Mouse (Mus musculus) thymus, postnatal 36 days (tissue): ENCODE results near the gene Lpar1.

Source experiments
- DNase-seq, 2 experiments: peaks; one replicate each; pipeline ENCODE4 v3.0.0; 2022; ENCODE audit warnings: mixed read lengths in 2 of 2

Gene Lpar1

DNA sequence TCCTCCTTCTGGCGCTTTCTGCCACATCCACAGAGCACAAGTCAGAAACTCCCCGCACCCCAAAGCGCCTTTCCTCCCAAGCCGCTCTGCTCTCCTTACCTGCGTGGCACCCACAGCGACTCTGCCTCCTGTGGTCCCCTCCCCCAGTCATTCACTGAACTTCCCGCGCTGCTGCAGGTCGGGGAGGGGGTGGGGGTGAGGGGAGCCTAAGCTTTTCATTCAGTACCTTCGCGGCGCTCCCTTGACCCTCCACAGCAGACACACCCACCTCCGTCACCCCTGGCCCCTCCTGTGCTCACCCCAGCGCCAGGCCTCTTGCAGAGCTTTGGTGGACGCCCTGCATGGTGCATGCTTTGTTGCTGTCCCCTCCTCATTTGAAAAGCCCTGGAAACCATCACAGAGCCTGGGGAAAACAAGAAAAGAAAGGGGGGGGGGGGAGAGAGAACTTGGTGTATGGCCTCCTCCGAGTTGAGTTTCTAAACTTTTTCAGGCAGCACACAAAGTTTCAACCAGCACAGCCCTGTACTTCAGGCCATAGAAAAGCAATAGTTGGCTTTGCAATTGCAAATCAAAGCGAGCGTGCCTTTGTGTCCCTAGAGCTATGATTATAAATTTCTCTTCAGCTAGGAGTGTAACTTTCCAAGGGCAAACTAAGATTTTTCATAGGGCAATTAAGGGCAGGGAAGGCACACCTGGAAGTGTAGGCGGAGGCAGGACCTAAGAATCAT, at the start of gene Lpar1:
Lpar1 (minus strand) TSS at position 268 of the 728 bp plus-strand sequence.
- peak in 1 of 2 experiments; percentile 13 for DNase-seq

DNA sequence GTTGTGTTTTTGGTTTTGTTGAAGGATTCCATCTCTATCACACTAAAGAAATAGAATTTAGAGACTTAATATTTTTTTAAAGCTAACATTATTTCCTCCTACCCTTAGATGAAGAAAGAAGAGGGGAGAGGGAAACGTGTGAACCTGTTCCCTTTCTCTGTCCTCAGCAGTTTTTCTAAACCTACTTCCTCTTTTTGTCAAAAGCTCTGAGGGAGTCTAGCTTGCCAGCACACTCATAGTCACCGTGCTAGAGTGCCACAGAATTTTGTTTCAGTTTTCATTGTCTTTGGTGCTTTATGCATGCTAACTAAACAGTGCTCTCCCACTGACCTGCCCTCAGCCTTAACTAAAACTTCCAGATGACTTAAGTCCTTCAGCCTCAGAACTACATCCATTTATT, 32.2 kb upstream of the Lpar1 start:
- DNase-seq = no peak

DNA sequence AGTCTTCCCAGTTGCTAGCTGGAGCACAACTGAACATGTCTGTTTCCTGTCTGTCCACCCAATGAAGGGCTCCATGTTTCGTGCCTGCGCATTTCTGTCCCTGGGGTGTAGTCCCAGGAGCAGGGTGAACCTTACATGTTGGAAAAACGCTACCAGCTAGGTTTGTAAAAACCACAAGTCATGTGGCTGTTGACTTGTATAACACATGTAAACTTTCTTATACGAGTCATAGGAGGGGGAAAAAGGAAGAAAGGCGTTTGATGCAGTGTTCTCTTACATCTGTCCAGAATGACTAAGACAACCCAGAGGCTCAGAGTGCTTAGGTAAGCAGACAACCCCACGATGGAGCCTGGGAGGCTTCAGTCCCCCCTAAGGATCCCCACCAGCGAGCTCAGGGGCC, 27.5 kb upstream of the Lpar1 start:
- no peak for DNase-seq

DNA sequence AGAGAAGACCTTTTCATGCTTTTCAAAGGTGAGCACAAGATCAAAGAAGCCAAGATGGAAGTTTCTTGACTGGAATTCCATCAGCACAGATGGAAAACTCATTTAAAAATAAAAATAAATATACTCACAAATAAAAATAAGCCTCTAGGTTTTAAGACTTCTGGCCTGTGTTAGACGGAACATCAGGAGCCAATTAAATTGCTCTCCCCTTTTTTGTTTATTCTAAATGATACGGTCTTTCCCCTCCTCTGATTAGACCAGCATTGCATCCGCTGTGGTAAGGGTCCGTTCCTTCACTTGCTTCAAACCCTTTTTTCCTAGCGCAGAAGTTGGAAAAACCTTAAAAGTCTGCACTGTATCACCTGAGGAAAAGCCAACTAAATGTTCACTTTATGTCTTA, 26.8 kb upstream of the Lpar1 start:
- DNase-seq = no peak

DNA sequence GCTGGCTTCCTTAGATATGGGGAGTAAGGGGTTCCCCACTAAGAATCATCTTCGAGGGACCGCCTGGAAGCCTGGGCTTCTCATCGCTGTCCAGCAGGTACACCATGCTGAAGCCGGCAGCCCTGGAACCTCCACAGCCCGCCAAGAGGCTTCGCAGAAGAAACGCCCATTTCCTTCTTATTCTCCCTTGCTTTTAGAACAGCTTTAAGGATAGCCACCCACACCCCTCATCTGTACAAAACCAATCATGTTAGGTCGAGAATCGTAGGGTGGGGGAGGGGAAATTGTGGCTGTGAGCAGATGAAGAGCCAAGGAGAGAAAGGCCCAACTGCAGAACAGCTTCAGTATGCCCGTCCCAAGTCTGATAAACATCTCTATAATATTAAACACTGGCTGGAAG, 26.4 kb upstream of the Lpar1 start:
- DNase-seq = no peak

DNA sequence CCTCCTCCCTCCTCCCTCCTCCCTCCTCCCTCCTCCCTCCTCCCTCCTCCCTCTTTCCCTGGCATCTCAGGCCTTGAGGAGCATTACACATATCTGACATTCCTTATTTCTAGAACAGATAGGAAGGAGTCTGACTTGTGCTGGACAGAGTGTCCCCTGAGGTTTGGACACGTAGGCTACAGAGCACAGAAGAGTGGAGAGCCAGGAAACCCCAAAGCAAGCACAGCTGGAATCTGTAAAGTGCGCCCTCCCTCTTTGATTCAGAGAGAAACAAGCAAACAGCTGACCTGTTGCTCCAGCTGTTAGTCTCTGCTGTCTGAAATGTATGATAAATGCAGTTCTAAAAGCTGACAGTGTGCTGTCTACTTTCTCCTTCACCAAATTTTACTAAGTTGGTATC, 24.8 kb upstream of the Lpar1 start:
- DNase-seq = no peak

DNA sequence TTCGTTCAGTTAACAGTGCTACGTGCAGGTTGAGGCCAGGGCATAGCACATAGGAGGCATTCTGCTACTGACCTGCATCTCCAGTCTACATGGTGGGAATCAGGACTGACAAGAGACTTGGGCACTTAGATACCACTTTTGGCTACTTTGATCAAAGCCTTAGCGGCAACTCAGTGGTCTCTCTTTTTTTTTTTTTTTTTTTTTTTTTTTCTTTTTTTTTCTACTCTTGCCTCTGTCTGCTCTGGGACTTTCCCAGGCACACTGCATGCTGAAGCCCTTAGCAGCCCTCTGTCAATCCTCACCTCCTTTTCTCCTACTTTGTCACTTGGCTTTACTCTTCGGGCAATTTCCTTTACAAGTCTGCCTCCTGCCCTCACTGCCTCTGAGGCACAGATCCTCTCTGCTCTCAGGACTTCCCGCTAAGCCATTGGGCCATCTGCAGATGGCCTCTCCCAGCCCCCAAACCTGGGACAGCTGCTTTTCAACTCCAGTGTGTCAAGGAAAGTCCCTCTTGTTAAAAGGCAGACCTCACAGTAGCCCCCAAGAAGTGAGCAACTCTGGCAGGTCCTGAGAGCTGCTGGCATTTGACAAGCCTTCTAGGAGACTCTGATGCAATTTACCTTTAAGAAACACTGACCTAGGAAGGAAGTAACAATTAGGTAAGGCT, 23.8 kb upstream of the Lpar1 start:
- no peak for DNase-seq

DNA sequence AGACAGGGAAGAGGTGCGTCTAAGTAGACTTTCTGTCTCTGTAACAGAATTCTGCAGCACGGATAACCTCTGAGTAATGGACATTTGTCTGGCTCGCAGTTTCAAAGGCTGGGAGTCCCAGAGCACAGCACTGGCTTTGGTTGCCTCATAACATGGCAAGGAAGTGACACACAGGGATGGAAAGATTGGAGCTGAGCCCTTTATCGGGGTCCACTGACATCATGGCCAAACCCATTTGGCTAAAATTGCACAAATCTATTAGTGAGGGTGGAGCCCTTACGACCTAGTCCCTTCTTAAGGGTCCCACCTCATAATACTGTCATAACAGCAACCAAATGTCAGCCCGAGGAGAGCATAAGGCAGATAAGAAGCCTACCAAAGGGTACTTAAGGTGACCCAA, 22.1 kb upstream of the Lpar1 start:
- no peak for DNase-seq

DNA sequence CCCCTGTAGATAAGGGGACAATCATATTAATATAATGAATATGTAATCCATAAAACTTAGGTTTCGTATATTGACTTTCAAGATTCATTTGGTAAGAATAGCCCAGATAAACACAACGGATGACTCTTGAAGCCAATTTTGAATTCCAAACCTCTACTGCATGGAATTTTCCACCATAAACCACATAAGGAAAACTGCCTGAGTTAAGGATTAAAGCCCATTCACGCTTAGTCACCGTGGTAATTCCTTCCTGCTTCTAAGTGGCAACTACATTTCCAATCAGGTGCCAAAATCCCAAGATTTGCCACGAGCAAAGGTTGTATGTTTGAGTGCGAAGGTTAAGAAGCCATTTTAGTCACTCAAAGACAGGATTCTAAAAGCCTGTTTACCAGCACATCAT, 20.3 kb upstream of the Lpar1 start:
- no peak for DNase-seq

DNA sequence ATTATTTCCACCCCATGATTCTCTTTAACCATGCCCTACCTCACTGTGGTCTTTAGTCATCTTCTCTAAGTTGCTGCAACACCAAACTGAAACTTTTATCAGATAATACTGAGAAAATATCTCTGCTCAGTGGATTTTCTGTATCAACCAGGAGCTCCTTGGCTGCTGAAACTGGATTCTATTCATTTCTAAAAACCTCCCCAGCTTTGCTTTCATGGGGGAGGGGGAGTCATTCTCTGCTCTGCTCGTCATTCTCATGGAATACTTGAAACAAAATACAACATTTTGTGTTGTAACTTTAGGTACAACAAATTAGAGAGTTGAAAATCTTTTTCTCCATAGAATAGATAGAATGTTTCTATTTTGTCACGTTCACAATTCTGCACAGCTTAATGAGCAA, 18.7 kb upstream of the Lpar1 start:
- DNase-seq = no peak

DNA sequence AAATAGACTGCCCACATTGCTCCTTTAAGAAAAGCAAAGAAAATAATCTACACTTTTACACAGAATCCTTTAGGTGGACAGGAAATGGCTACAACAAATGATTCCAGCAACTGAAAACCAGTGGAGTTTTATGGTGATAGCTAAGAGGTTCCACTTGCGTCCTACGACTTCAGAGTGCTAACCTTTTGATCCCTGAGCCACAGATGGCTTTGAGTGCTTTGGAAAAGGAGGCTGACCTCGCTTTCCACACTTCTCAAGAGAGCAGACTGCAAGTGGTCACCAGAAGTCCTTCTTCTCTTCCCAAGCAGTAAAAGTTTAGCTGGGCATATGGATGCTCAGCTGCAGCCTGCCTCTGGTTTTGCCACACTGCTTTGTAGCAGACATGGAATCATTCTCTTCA, 18.0 kb upstream of the Lpar1 start:
- DNase-seq = no peak

DNA sequence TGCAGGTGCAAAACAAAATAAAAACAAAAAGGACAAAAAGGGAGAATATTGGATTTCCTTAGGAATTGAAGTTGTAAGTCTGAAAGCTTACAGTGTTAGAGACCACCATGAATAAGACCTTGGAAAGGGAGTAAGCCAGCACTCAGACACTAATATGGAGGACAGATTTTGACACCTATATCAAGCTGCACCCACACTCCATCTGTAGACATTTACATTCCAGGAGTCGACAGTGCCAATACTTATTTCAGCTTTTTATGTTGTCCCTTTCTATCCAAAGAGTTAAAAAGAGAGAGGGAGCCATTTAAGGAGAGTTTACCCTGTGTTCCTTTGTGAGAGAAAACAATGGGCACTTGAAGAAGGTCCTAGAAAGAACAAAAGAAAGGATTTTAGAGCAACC, 17.5 kb upstream of the Lpar1 start:
- no peak for DNase-seq

DNA sequence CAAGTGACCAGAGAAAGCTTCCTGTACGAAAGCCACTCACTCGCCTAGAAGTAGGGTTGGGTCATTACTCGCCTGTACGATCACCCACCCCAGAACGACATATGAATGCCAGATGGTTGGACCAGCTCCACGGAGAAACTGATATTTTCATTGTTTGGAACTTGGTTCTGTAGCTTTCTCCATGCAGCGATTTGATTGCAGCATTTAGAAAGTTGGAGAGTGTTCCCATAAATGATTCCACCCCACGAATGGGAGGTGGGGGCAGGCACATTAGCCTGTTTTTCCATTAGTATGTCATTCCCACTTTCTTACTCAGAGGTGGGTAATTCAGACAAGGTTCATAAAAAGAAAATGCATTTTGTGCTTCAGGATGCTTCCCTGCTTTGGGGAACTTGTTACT, 14.8 kb upstream of the Lpar1 start:
- DNase-seq = no peak

DNA sequence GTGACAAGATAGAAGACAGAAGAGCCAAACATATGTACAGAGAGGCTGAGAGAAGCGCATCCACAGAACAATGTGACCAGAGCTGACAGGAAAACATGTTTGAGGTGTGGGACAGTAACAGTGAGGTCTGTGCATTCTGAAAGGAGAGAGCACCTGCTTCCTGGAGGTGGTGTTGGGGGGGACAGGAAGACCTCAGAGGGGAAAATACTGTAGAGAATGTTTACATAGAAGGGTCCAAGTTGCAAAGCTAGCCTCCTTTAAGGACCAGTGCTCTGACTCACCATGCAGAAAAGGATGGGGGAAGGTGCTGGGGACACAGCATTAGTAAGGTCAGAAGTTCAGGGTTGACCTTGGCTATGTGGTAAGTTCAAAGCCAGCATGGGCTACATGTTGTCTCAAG, 9.1 kb upstream of the Lpar1 start:
- DNase-seq = no peak

DNA sequence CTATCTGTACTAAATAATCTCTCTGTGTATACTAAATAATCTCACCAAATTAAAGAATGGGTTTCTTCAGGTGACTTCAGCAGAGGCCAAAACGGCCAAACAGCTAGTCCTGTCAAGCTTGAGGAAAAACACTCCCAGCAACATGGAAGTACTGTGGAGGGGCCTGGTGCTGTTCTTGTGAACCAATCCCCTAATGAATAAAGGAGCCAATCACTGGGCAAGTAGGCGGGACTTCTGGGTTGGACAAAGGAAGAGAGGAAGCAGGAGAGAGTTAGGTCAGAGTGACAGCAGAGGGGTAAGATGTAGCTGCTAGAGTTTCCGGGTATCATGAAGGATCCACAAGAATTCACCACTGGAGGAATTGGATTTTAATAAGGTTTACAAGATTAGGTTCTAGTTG, 3.3 kb upstream of the Lpar1 start:
- no peak for DNase-seq

DNA sequence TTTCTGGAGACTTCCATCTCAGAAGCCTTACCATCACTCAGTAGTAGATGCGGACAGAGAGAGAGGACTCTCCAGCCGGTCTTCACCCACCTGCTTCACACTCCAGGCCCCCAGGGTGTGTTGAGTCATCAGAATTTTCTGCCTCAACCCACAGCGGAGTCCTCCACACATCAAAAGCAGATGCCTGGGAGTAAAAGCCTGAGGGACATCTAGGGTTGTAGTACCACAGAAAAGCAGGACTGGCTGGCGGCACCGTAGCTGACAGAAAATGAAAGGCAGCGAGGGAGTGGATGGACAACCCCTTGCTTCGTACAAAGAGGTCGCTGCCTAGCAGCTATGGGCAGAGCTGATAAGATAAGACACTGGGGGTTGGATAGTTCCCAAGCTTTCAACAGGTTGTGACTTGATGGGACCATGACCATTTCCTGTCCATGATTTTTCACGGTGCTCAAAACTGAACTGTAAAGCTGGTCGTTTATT, 701 bp upstream of the Lpar1 start:
- no peak for DNase-seq

DNA sequence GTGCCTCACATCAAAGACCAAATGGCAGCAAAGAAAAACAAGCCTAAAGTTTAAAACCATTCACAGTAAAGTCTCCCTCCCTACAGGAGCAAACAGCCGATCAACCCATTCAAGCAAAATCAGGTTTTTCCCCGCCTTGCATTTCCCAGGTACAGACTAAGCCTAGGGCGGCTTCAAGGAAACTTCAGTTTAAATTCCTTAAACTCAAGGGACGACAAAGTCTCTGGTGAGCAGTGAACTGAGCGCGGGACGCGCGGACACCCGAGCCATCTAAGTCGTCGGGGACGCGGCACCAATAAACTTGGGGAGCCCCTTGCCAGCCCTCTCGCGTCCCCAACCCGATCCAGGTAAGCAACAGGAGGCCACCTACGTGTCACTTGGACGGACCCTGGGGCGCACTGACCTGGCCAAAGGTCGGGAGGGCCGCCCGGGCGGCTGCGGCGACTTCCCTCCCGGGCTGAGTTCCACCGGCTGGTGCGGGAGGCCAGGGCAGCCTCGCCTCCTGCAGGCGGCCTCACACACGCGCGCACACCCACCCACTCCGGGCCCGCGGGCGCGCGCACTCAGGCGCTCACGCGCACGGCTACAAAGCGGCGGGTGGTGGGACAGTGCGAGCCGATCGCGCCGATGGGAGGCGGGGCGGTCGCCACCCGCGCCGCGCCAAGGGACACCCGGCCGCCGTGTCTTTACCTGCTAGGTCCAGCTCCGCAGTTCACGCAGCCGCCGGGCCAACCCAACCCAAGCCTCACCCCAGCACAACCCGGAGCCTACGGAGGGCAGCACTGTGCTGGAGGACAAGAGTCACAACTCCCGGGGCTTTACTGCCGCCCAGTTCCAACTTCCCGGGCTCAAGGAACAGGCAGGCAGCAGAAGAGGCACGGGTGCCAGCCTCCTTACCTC, 717 bp downstream of the Lpar1 start:
- DNase-seq = peak; percentile 49 to 57

DNA sequence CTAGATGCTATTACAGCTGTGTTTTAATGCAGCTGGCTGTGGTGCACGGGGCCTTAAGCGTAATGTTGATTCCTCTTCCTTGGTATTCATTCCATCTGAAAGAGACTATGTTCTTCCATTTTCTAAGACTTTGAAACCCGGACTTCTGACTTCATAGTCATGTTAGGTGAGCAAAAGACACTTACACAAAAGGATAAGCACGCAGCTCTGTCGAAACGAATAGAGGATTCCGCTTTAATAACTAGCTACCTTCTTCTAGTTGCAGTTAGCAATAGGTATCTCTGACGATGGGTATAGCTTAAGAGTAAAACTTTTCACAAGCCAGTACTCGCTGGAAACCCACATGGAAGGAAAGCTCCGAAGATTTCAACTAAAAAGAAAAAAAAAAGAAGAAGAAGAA, 1.5 kb downstream of the Lpar1 start:
- DNase-seq = no peak

DNA sequence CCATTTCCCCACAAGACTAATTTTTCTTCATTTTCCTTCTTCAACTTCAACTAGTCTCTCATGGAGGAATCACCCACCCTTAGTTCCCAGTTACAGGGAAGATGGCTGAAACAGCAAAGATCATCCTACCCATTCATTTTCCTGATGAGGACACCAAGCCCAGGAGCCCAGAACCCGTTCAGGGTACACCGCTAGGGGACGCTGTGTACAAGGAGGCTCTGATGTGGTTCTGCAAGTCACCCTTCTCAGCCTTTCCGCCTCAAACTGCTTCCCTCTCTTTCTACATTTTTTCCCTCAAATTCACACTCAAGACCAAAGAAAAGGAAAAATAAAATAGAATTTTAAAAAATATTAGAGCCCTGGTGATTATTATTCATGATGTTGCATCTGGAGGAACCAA, 1.9 kb downstream of the Lpar1 start:
- DNase-seq = peak; percentile 42 to 49

DNA sequence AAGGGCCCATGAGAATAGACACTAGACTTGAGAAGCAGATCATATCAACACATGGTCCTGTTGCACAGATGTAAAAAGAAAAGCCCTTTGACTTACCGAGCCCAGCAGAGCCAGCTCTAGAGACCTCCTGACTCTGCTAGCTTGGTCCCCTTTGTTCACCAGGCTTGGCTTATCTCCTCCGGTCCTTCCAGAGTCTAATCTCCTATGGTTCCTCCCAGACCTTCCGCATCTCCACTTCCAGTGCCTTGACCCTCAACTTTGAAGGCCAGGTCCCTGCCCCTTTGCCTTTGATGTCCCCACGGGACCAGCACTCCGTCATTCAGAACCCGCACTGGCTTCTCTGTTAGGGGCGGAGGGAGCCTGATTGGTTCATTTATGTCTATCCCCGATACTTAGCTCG, 6.0 kb downstream of the Lpar1 start:
- no peak for DNase-seq

DNA sequence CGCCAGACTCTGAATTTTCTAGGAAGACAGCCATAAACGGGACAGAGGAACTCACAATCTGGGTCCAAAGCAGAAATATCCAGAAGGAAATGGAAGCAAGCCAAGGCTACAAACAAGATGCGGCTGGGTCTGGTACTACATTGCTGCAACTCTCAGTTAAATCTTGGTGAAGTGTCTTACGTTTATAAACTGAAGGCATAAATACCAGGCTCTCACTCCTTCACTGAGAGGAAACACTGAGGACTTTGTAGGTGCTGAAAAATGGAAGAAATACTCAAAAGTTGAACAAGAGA, 6.5 kb downstream of the Lpar1 start:
- DNase-seq = no peak

DNA sequence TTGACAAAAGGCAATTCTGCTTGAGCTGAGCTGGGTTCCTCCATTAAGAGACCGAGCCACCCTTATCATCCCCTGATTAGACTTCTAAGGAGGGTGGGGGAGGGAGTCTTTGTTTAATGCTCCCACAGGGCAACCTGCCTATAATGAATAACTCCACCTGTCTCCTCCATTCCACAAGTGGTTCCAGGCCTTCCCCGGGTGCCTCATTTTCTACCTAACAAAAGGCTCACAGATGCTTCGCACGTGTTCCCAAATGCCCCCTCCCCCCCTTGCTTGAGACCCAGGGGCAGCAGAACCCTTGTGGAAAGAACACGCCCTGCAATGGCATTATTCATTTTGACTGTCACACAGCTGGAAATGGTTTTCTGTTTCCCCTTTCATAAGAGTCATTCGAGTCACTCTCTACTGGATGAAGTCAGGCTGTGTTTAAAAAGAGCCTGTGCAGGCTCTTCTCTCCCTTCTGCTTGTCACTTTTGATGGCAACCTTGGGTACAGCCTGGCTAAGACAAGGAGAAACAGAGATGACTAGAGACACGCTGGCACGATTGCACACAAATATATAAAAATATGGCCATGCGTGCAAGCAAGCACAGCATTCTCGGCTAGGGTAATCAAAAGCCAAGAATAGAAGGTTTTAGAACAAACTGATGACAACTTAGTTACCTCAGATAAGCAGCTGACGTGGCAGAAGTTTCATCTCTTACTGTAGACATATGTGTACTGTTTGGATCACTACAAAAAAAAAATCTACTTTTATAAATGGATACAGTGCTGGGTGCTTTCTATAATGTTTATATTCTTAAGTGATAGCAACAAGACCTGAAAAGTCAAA, 7.0 kb downstream of the Lpar1 start:
- DNase-seq = no peak

DNA sequence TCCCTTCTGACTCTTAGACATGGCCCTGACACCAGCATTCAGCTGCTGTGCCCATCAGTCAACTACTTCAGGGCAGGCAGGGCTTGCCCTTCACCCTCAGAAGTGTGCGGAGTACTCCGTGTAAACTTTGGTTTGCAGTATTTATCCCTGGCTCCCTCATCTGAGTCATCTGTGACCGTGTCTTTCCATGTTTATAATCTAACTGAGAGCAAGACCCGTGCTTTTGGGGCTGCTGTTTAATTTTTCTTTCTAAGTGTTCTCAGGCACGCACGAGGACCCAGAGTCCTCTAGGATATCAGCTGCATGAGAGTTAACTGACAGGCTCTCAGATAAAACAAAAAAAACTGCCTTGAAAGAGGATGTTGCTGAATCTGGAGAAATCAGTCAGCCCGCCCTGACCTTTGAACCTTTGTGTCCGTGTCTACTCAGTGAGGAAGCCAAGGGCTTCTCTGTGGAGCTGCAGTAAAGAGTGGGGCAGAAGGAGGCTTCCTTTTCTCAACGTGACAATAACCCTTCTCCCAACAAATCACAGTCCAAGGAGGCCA, 7.7 kb downstream of the Lpar1 start:
- DNase-seq = no peak
